8 mouse cellular contexts compared by ENCODE assay signal in the genomic region with DNA sequence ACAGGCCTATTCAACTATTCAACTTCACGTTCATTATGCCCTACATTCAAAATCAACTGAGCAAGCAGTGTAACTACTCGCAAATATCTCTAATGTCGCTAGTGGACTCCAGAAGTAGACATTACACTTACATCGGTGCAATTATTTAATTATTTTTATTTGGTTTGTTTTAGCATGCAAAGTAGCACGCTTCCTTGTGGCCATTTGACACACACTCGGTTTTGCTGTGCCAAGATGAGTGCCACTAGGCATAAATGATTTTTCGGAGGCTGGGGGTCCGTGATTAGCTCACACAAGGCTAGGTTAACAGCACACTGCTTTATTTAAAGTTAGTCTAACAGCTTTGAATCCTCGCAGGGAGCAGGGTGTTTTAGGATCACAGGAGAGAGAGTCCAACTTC. TPM values are rescaled to one million over a fixed set of nuclear protein-coding genes. Genes with fewer than 3 reads are reported as not detected.
DNase-seq lines count a peak whose midpoint lies in the region; ATAC-seq and TF ChIP-seq lines count a peak whose summit lies in the region.

No protein-coding gene starts in this region.

- H3K4me3 ChIP-seq in cerebellum, adult 2 months (replicated peaks; ENCODE audit: insufficient read depth, low read depth, low read length), result peak overlapping the region; percentile 93
- H3K4me3 ChIP-seq in stomach, embryonic 14.5 days (ENCODE audit: low read depth, low read length), result peak overlapping the region; percentile 61

- TF ChIP-seq CTCF in cerebellum, adult 2 months (IDR thresholded peaks at IDR 0.05; ENCODE audit: borderline replicate concordance, insufficient read depth, low read depth, low read length), result no peak

- no peaks in the 10 kb centered on the region for H3K9me3 ChIP-seq in stomach, embryonic 14.5 days (ENCODE audit: control insufficient read depth, low read depth, low read length)

- no peaks in the 10 kb centered on the region for H3K36me3 ChIP-seq in stomach, embryonic 14.5 days (ENCODE audit: control insufficient read depth, insufficient read depth, low read length)

- 0 out of 2 replicates have a peak, but pooled peaks have one; percentile 0 for ATAC-seq in stomach, embryonic 14.5 days (ENCODE audit: insufficient number of reproducible peaks, insufficient read depth, low FRiP score, low read depth)

- WGBS in cerebellum, adult 2 months, result 10% methylated on average over 9 of the region's 9 CpGs
- WGBS in stomach, embryonic 14.5 days, result 21% methylated on average over 9 of the region's 9 CpGs

- no peaks in the 10 kb centered on the region for H3K27me3 ChIP-seq in cerebellum, adult 2 months (ENCODE audit: control insufficient read depth, insufficient read depth, low read length)
- no peaks in the 10 kb centered on the region for H3K27me3 ChIP-seq in stomach, embryonic 14.5 days (ENCODE audit: control insufficient read depth, insufficient read depth, low read length)

- peak overlapping the region; percentile 62 for H3K4me2 ChIP-seq in stomach, embryonic 14.5 days (replicated peaks; ENCODE audit: low read depth, low read length)

- H3K9ac ChIP-seq in stomach, embryonic 14.5 days (replicated peaks; ENCODE audit: low read depth, low read length), result peak overlapping the region; percentile 37

- 0 out of 2 replicates have a peak, but pooled peaks cover 2% of the 10 kb centered on the region for H3K4me1 ChIP-seq in cerebellum, adult 2 months (ENCODE audit: control insufficient read depth, insufficient read depth, low read length)
- H3K4me1 ChIP-seq in stomach, embryonic 14.5 days (ENCODE audit: control insufficient read depth, insufficient read depth, low read length), result no peaks in the 10 kb centered on the region

- DNase-seq in cerebellum, adult 2 months, result no peak
- no peak for DNase-seq in cerebellum, adult 9-11 months
- peak; percentile 2 for DNase-seq in thymus, postnatal 14 days
- DNase-seq in thymus, postnatal 4 days, result no peak
- DNase-seq in liver, result peak; percentile 3
- no peak for DNase-seq in layer of hippocampus, adult 9-11 months
- no peak for DNase-seq in left cerebral cortex, adult 11 months (ENCODE audit: low spot score)

- H3K27ac ChIP-seq in cerebellum, adult 2 months (ENCODE audit: insufficient read depth, low read length), result peak overlapping the region; percentile 76
- 0 out of 2 replicates have a peak overlapping the region, but pooled peaks have one; percentile 3 for H3K27ac ChIP-seq in stomach, embryonic 14.5 days (ENCODE audit: low read length)

- no peak for TF ChIP-seq POLR2A in cerebellum, adult 2 months (IDR thresholded peaks at IDR 0.05; ENCODE audit: borderline replicate concordance, insufficient read depth, low read length)

RNA-seq across cellular contexts. Expression of a gene that starts 0.4 kb away (rescaled TPM):
- polyA plus RNA-seq in cerebellum, adult 2 months (2012; rRNA removed), result 21.1 and 25.3 TPM in 2 replicates
- polyA plus RNA-seq in stomach, embryonic 14.5 days (2014; fragmentation: Nextera tagmentation; extraction: Ambion mirVana), result 44.5 and 45.3 TPM in 2 replicates

RNA-seq across cellular contexts. Expression of a gene that starts 34.7 kb away (rescaled TPM):
- not detected in 2 replicates for polyA plus RNA-seq in cerebellum, adult 2 months (2012; rRNA removed)
- polyA plus RNA-seq in stomach, embryonic 14.5 days (2014; fragmentation: Nextera tagmentation; extraction: Ambion mirVana), result not detected in 2 replicates

Comparison
In these comparisons a context has a peak if more than half of its experiments do, and no peak if none do; other contexts are left out.
1. DNase-seq: peak in thymus, postnatal 14 days (single experiment) and liver (single experiment); none in cerebellum, adult 2 months (0 of 2), cerebellum, adult 9-11 months (single experiment), thymus, postnatal 4 days (single experiment), layer of hippocampus, adult 9-11 months (single experiment) and left cerebral cortex, adult 11 months (single experiment).